Mouse (Mus musculus): Measurements from ENCODE around the gene Adamts8. TPM values are rescaled to one million over a fixed set of nuclear protein-coding genes. Genes with fewer than 3 reads are reported as not detected.
A peak's percentile ranks its signal among the peaks of the same experiment; 100 is the strongest.

Gene Adamts8
- total RNA-seq, 2 experiments from 2014 or later: 4.1 to 4.5 TPM

GRCm38 (mm10) chr9:30921261-30922103 is 20.9 kb upstream of the Adamts8 start:
- DNase-seq (ENCODE audit: low spot score in 2 of 2): no peak

- peak in 1 of 2 experiments; percentile 21 for DNase-seq (ENCODE audit: low spot score in 2 of 2)
These were observed 20.0 kb upstream of the Adamts8 start, which contains the start of gene Adamts15 for GRCm38 (mm10) chr9:30922197-30922894. Adamts15 (minus strand) TSS chr9:30922452.

GRCm38 (mm10) chr9:30928759-30929158 is 13.6 kb upstream of the Adamts8 start:
- no peak for DNase-seq (ENCODE audit: low spot score in 2 of 2)

GRCm38 (mm10) chr9:30932346-30932745 is 10.0 kb upstream of the Adamts8 start:
- no peak for DNase-seq (ENCODE audit: low spot score in 2 of 2)

GRCm38 (mm10) chr9:30934827-30935226 is 7.5 kb upstream of the Adamts8 start:
- DNase-seq (ENCODE audit: low spot score in 2 of 2): no peak

- DNase-seq (ENCODE audit: low spot score in 2 of 2): peak; percentile 53 to 65
These were observed 5.5 kb upstream of the Adamts8 start for GRCm38 (mm10) chr9:30936674-30937438.

GRCm38 (mm10) chr9:30940328-30940727 is 2.0 kb upstream of the Adamts8 start:
- DNase-seq (ENCODE audit: low spot score in 2 of 2): peak; percentile 92 to 97

- no peak for DNase-seq (ENCODE audit: low spot score in 2 of 2)
These were observed 979 bp downstream of the Adamts8 start for GRCm38 (mm10) chr9:30943341-30943740.

- no peak for DNase-seq (ENCODE audit: low spot score in 2 of 2)
These were observed 1.9 kb downstream of the Adamts8 start for GRCm38 (mm10) chr9:30944234-30944633.

- no peak for DNase-seq (ENCODE audit: low spot score in 2 of 2)
These were observed 2.9 kb downstream of the Adamts8 start for GRCm38 (mm10) chr9:30945276-30945675.

- DNase-seq (ENCODE audit: low spot score in 2 of 2): no peak
These were observed 7.1 kb downstream of the Adamts8 start for GRCm38 (mm10) chr9:30949422-30949821.

- no peak for DNase-seq (ENCODE audit: low spot score in 2 of 2)
These were observed 7.6 kb downstream of the Adamts8 start for GRCm38 (mm10) chr9:30949971-30950370.

- DNase-seq (ENCODE audit: low spot score in 2 of 2): no peak
These were observed 8.2 kb downstream of the Adamts8 start for GRCm38 (mm10) chr9:30950592-30950991.

- no peak for DNase-seq (ENCODE audit: low spot score in 2 of 2)
These were observed 9.1 kb downstream of the Adamts8 start for GRCm38 (mm10) chr9:30951461-30951860.

GRCm38 (mm10) chr9:30953287-30953686 is 10.9 kb downstream of the Adamts8 start:
- no peak for DNase-seq (ENCODE audit: low spot score in 2 of 2)

GRCm38 (mm10) chr9:30955246-30955645 is 12.9 kb downstream of the Adamts8 start:
- DNase-seq (ENCODE audit: low spot score in 2 of 2): no peak

GRCm38 (mm10) chr9:30963780-30964179 is 21.4 kb downstream of the Adamts8 start:
- DNase-seq (ENCODE audit: low spot score in 2 of 2): no peak

GRCm38 (mm10) chr9:30964685-30965084 is 22.3 kb downstream of the Adamts8 start:
- DNase-seq (ENCODE audit: low spot score in 2 of 2): peak in 1 of 2 experiments; percentile 29

- no peak for DNase-seq (ENCODE audit: low spot score in 2 of 2)
These were observed 24.5 kb downstream of the Adamts8 start for GRCm38 (mm10) chr9:30966881-30967280.

- no peak for DNase-seq (ENCODE audit: low spot score in 2 of 2)
These were observed 25.8 kb downstream of the Adamts8 start for GRCm38 (mm10) chr9:30968130-30968529.

GRCm38 (mm10) chr9:30970001-30970400 is 27.6 kb downstream of the Adamts8 start:
- DNase-seq (ENCODE audit: low spot score in 2 of 2): no peak
